Mouse (Mus musculus) urinary bladder, postnatal 4 days (tissue): Measurements from ENCODE around the gene Pde5a.

Source experiments
- DNase-seq, 2 experiments: peaks; one replicate each; pipeline ENCODE4 v3.0.0; 2021 to 2022; ENCODE audit warnings: low spot score in 2 of 2

Pde5a gene

GRCm38 (mm10) chr3:122848410-122849034 lies 119.8 kb downstream of the Pde5a start:
- no peak for DNase-seq

GRCm38 (mm10) chr3:122855149-122855548 lies 126.4 kb downstream of the Pde5a start:
- no peak for DNase-seq

DNA sequence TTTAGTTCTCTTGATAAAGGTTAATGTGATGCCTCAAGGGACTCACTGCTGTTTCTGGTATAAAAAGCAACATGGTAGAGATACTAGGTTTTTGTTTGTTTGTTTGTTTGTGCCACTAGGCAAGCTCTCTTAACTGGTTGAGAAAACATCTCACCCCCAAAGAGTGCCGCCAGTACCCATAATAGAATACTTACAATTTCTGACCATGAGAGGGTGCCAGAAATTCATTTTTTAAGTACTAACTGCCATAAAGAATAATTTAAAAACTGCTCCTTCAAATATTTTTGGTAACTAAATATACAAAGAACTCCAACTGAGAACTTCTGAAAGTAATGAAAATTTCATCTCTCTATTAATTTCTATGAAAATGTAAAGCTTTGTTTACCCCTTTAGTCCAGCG lies 131.1 kb downstream of the Pde5a start:
- no peak for DNase-seq

GRCm38 (mm10) chr3:122860573-122861498 lies 132.1 kb downstream of the Pde5a start:
- DNase-seq, result no peak

GRCm38 (mm10) chr3:122865092-122865491 lies 136.3 kb downstream of the Pde5a start:
- no peak for DNase-seq

DNA sequence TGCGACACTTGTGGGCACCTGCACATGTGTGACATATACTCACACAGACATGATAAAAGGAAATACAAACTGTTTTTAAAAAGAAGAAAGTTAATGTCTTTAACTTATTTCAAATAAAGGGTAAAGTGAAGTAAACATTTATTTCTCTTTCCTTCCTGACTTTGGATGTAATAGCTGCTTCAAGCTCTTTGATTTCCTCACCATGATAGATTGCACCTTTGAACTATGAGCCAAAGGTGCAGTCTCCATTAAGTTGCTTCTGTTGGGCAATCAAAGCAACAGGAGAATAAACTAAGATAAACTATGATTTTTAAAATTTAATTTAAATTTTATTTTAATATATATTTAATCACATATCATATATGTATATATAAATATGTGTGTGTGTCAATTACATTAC lies 139.5 kb downstream of the Pde5a start:
- DNase-seq, result no peak

GRCm38 (mm10) chr3:122871596-122871995 lies 142.8 kb downstream of the Pde5a start:
- DNase-seq, result no peak

DNA sequence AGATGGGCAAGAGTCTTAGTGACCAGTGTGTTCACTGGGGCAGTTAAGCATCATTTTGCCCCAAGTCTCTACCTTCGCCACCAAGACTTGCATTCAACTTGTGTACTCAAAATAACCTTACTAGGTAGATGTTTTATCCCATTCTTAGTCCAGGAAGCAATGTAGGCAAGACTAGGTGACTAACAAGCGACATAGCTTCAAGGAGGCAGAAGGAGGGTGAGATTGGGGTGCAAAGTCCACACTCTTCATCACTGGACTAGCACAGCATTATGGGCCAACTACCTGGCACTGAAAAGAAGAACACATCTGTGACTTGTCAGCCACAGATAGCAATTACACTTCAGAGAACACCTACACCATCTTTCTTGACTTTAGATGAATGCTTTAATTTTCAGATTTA lies 148.1 kb downstream of the Pde5a start:
- no peak for DNase-seq

DNA sequence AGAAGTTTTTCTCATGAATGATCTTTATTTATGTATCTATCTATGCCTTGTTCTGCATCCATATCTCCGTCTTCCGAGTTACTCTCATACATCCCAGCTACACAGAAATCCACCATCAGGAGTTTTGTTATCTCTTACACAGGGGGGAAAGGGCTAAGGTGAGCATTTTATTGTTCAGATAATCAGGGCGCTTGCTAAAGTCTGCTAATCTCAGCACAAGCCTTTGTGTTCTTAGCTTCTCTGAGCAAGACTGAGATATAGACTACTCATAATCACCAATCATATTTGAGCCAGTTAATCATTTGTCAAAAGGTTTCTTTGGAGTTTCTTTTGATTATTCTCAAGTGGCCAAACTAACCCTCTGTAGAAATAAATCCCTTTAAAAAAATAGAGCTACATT lies 148.8 kb downstream of the Pde5a start:
- DNase-seq, result no peak

GRCm38 (mm10) chr3:122878705-122879315 lies 150.1 kb downstream of the Pde5a start:
- no peak for DNase-seq

GRCm38 (mm10) chr3:122887505-122888301 lies 159.0 kb downstream of the Pde5a start:
- DNase-seq, result no peak

DNA sequence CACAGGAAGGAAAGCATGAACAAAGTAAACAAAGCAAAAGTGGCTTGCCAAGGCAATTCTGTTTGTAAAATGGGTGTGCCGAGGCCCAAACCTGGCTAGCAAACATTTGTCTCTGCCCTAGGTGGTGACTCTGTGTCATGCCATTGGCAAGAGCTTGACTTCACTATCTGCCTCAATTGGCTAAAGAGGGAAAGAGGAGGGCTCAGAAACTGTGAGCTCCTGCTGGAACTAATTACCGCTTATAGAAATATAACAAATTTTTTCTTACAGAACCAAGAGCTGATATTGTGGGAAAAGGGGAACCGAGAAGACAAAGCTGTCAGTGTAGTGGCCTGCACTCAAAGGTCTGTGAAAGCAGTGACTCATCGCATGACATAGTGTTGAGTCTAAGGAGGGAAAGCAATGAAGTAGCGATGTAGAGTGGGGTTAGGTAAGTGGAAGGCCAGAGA lies 159.6 kb downstream of the Pde5a start:
- peak in 1 of 2 experiments; percentile 21 for DNase-seq

GRCm38 (mm10) chr3:122894772-122895171 lies 166.0 kb downstream of the Pde5a start, which contains the start of gene Fabp2:
TSS of gene Fabp2 (plus strand) at chr3:122895072.
- no peak for DNase-seq

DNA sequence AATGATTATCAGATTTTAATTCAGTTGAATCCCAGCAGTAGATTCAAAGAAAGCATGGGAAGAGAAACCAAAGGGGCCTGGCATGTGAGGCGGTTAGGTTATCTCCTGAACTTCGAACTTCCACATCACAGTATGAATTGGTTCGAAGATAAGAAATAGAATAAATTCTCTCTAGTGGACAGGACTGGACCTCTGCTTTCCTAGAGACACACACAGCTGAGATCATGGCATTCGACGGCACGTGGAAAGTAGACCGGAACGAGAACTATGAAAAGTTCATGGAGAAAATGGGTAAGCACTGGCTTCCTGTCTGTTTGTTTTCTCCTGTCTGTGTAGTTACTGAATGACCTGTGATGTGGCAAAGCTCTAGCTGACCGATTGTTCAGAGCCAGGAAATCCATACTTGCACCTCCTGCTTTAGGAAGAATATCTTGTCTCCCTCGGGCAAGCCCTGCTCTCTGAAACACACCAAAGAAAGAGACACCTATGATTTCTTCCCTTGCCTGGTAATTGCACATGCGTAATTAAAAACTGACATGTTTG lies 166.5 kb downstream of the Pde5a start:
- no peak for DNase-seq

DNA sequence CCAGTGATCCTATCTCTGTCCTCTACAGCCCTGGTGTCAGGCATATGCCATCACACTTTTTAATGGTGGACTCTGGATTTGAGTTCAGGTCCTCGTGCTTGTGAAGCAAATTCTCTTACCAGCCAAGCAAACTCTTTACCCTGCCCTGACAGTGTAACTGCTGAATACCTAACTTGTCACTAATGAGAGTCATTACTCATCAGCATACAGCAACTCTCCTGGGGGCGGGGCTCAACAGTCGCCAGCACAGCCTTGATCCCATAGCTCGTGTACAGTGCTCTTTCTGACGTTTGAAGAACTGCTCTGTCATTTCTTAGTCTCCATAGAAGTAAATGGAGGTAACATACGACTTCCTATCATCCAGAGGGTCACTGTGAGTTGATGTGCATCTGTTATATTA lies 169.5 kb downstream of the Pde5a start:
- DNase-seq, result no peak

DNA sequence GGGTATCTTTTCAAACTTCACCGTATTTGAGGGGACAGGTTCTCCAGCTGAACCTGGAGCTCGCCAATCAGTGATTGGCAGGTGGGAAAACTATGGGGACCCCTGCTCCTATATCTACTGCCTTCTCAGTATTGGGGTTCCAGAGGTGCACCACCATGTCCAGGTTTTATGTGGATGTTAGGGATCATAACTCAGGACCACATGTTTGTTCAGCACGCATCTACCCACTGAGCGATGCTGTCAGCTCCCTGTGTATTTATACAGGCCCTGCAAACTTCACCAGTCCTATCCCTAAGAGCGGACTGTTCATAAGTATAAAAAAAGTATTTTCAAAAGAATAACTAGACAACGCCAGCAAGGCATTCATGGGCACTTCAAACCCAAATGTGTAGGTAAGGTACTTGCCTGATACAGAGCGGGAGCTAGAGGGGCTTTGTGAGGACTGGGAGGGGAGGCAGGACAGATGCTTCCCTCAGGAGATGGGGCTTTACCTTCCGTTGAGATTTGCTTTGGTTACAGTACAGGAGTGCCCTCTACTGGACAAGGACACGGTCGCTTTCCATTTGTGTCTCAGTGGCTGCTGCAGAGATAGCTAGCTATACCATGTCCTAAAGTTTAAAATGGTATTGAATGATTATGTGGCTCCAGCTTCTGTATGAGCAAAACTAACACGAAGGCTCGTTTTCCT lies 175.1 kb downstream of the Pde5a start:
- DNase-seq, result no peak

DNA sequence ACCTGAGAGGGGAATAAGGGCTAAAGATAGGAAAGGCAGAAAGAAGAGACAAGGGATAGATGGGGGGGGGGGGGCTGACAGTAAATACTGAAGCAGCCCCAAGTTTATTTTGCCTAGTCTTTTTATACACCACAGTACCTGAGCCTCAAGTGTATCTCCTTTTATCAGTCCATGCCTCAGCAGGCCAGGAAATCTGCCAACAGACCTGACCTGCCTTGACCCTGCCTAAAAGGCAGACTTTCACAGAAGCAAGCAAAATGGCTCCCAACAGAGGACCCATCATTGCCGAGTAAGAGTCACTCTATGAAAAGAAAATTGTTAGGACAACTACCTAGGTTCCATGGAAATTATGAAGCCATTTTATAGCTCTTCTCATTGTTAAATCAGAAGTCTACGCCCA lies 179.1 kb downstream of the Pde5a start:
- no peak for DNase-seq
